ENCODE assay signal across 24 mouse cellular contexts in genomic region chr1:78139287-78139686, GRCm38 (mm10). TPM values are rescaled to one million over a fixed set of nuclear protein-coding genes. Genes with fewer than 3 reads are reported as not detected.
A peak's percentile ranks its signal among the peaks of the same experiment; 100 is the strongest.
DNase-seq lines count a peak whose midpoint lies in the region; ATAC-seq and TF ChIP-seq lines count a peak whose summit lies in the region.
"Had no signal": no experiment of that assay in that cellular context is flagged by ENCODE, and none has a peak within 500 bp of the region (broad histone marks: within the 10 kb centered on the region; RNA-seq: fewer than 3 reads in every experiment).

No protein-coding gene starts in this region.

- H3K4me1 ChIP-seq in midbrain, embryonic 10.5 days: peaks cover 75% of the 10 kb centered on the region
- no peaks in the 10 kb centered on the region for H3K4me1 ChIP-seq in midbrain, postnatal 0 days (ENCODE audit: insufficient read depth, low read length)
- no peaks in the 10 kb centered on the region for H3K4me1 ChIP-seq in kidney, adult 2 months (ENCODE audit: control insufficient read depth, insufficient read depth, low read length)
- no peaks in the 10 kb centered on the region for H3K4me1 ChIP-seq in thymus, adult 2 months (replicated peaks; ENCODE audit: control insufficient read depth, insufficient read depth, low read length)
- H3K4me1 ChIP-seq: intestine, embryonic 15.5 days; limb, embryonic 13.5 days; liver, embryonic 13.5 days had no signal

- peak; percentile 69 for DNase-seq in embryo, embryonic 10 days (ENCODE audit: low spot score)
- DNase-seq in embryo, embryonic 9.5 days (ENCODE audit: extremely low spot score): peak; percentile 62
- peak; percentile 62 for DNase-seq in midbrain, embryonic 10.5 days (ENCODE audit: low spot score)
- peak; percentile 26 for DNase-seq in midbrain, postnatal 0 days (ENCODE audit: low spot score)
- no peak for DNase-seq in kidney, adult 2 months
- DNase-seq in thymus, adult 2 months: no peak
- DNase-seq: adrenal gland, adult 8-10 months; cerebellum, postnatal 10 days; gastrocnemius, postnatal 14 days; heart, adult 2 months; heart, postnatal 4 days; liver, embryonic 13.5 days; lung, embryonic 14.5 days; lung, postnatal 4 days; right cerebral cortex, postnatal 4 days had no signal

- H3K9ac ChIP-seq in midbrain, postnatal 0 days (replicated peaks; ENCODE audit: low read length, poor library complexity, severe bottlenecking): no peak overlapping the region
- H3K9ac ChIP-seq: heart, embryonic 15.5 days; intestine, embryonic 15.5 days; limb, embryonic 13.5 days; liver, embryonic 13.5 days; lung, embryonic 14.5 days had no signal

- 1% methylated on average over 11 of the region's 11 CpGs for WGBS in midbrain, embryonic 10.5 days
- 8% methylated on average over 11 of the region's 11 CpGs for WGBS in midbrain, postnatal 0 days
- WGBS in kidney, adult 2 months: 9% methylated on average over 11 of the region's 11 CpGs
- WGBS in thymus, adult 2 months: 13% methylated on average over 11 of the region's 11 CpGs

- no peak overlapping the region for H3K4me2 ChIP-seq in midbrain, postnatal 0 days (ENCODE audit: low read depth, low read length, poor library complexity, severe bottlenecking)
- H3K4me2 ChIP-seq: heart, embryonic 15.5 days; intestine, embryonic 15.5 days; limb, embryonic 13.5 days; liver, embryonic 13.5 days; lung, embryonic 14.5 days had no signal

- no peaks in the 10 kb centered on the region for H3K9me3 ChIP-seq in midbrain, embryonic 10.5 days (replicated peaks)
- no peaks in the 10 kb centered on the region for H3K9me3 ChIP-seq in midbrain, postnatal 0 days (ENCODE audit: low read length)
- H3K9me3 ChIP-seq: forebrain, embryonic 10.5 days; heart, embryonic 15.5 days; intestine, embryonic 15.5 days; limb, embryonic 13.5 days; liver, embryonic 13.5 days had no signal

- H3K4me3 ChIP-seq in midbrain, embryonic 10.5 days: peak overlapping the region; percentile 28; the same call in 1 of the 2 replicates
- H3K4me3 ChIP-seq in midbrain, postnatal 0 days (ENCODE audit: low read depth, low read length): no peak overlapping the region
- H3K4me3 ChIP-seq in kidney, adult 2 months (ENCODE audit: insufficient read depth, low read depth, low read length): no peak overlapping the region
- H3K4me3 ChIP-seq in thymus, adult 2 months (ENCODE audit: control insufficient read depth, insufficient read depth, low read length): no peak overlapping the region
- H3K4me3 ChIP-seq: forebrain, embryonic 10.5 days; heart, adult 2 months; heart, embryonic 15.5 days; intestine, embryonic 15.5 days; limb, embryonic 13.5 days; liver, embryonic 13.5 days had no signal

- no peak for TF ChIP-seq CTCF in midbrain, postnatal 0 days (IDR thresholded peaks at IDR 0.05)
- TF ChIP-seq CTCF in kidney, adult 2 months (conservative IDR thresholded peaks at IDR 0.05; ENCODE audit: insufficient read depth, insufficient read length, low read depth, low read length): no peak
- no peak for TF ChIP-seq CTCF in thymus, adult 2 months (IDR thresholded peaks at IDR 0.05; ENCODE audit: borderline replicate concordance, control insufficient read depth, extremely low read depth, insufficient read depth, low read length, poor library complexity)

- peak overlapping the region; percentile 76 for H3K27ac ChIP-seq in midbrain, embryonic 10.5 days (replicated peaks)
- H3K27ac ChIP-seq in midbrain, postnatal 0 days (ENCODE audit: low read depth, low read length): no peak overlapping the region
- no peak overlapping the region for H3K27ac ChIP-seq in kidney, adult 2 months (ENCODE audit: insufficient read depth, low read depth, low read length)
- H3K27ac ChIP-seq in thymus, adult 2 months (ENCODE audit: control insufficient read depth, insufficient read depth, low read length): no peak overlapping the region
- H3K27ac ChIP-seq: forebrain, embryonic 10.5 days; heart, adult 2 months; heart, embryonic 15.5 days; intestine, embryonic 15.5 days; kidney, postnatal 0 days; limb, embryonic 13.5 days; liver, embryonic 13.5 days had no signal

- no peak for TF ChIP-seq POLR2A in kidney, adult 2 months (IDR thresholded peaks at IDR 0.05; ENCODE audit: low read depth, low read length)
- TF ChIP-seq POLR2A in thymus, adult 2 months (IDR thresholded peaks at IDR 0.05; ENCODE audit: control insufficient read depth, extremely low read depth, insufficient read depth, low read length, poor library complexity): no peak

- no peak for ATAC-seq in midbrain, postnatal 0 days (ENCODE audit: low FRiP score)
- no peak for ATAC-seq in megakaryocyte, adult 5-6 weeks (ENCODE audit: poor library complexity, severe bottlenecking)
- ATAC-seq: intestine, embryonic 15.5 days had no signal

- peaks cover 100% of the 10 kb centered on the region for H3K27me3 ChIP-seq in midbrain, embryonic 10.5 days (ENCODE audit: low read depth, poor library complexity, severe bottlenecking)
- H3K27me3 ChIP-seq in midbrain, postnatal 0 days (ENCODE audit: insufficient read depth, low read length): peaks cover 24% of the 10 kb centered on the region
- peaks cover 3% of the 10 kb centered on the region for H3K27me3 ChIP-seq in kidney, adult 2 months (replicated peaks; ENCODE audit: control insufficient read depth, insufficient read depth, low read length)
- no peaks in the 10 kb centered on the region for H3K27me3 ChIP-seq in thymus, adult 2 months (ENCODE audit: control insufficient read depth, insufficient read depth, low read length)

- no peaks in the 10 kb centered on the region for H3K36me3 ChIP-seq in midbrain, embryonic 10.5 days
- no peaks in the 10 kb centered on the region for H3K36me3 ChIP-seq in midbrain, postnatal 0 days (ENCODE audit: insufficient read depth, low read length)
- no peaks in the 10 kb centered on the region for H3K36me3 ChIP-seq in kidney, adult 2 months (ENCODE audit: control insufficient read depth, insufficient read depth, low read length)
- no peaks in the 10 kb centered on the region for H3K36me3 ChIP-seq in thymus, adult 2 months (ENCODE audit: control insufficient read depth, insufficient read depth, low read length)
- H3K36me3 ChIP-seq: forebrain, embryonic 10.5 days; heart, embryonic 15.5 days; intestine, embryonic 15.5 days; limb, embryonic 13.5 days; liver, embryonic 13.5 days had no signal

RNA-seq across cellular contexts. Expression of gene Pax3, which starts 57.6 kb away (rescaled TPM):
- polyA plus RNA-seq in midbrain, embryonic 10.5 days (2016; fragmentation: Nextera tagmentation; extraction: Ambion mirVana): 33.6 and 34.3 TPM in 2 replicates
- 5.3 and 5.8 TPM in 2 replicates for total RNA-seq in midbrain, postnatal 0 days (2014; rRNA removed)
- polyA plus RNA-seq in midbrain, postnatal 0 days (2015; fragmentation: Nextera tagmentation; extraction: Ambion mirVana): 4.4 and 4.5 TPM in 2 replicates
- polyA plus RNA-seq in kidney, adult 2 months (2012; rRNA removed): 0.08 TPM in 1 of 2 replicates, not detected in the other
- 0.09 and 0.11 TPM in 2 replicates for polyA plus RNA-seq in thymus, adult 2 months (2012; rRNA removed)
- not detected in 2 replicates for total RNA-seq in megakaryocyte, adult 5-6 weeks (2015)
- total RNA-seq in megakaryocyte, adult 5-6 weeks (2017): not detected in 2 replicates
- total RNA-seq: adrenal gland, adult 8-10 months; gastrocnemius, postnatal 14 days; heart, adult 2 months; layer of hippocampus, postnatal 25 days; monocyte, adult 5-6 weeks; neutrophil, adult 5-6 weeks had no signal
- polyA plus RNA-seq: intestine, embryonic 15.5 days; kidney, postnatal 0 days; lung, embryonic 14.5 days had no signal

Comparison
In these comparisons a context has a peak if more than half of its experiments do, and no peak if none do; other contexts are left out.
1. DNase-seq: peak in embryo, embryonic 10 days (single experiment), embryo, embryonic 9.5 days (single experiment), midbrain, embryonic 10.5 days (single experiment) and midbrain, postnatal 0 days (single experiment); none in kidney, adult 2 months (single experiment) and thymus, adult 2 months (single experiment).